Mouse (Mus musculus): ENCODE data around the gene Nup153. TPM values are rescaled to one million over a fixed set of nuclear protein-coding genes. Genes with fewer than 3 reads are reported as not detected.
A peak's percentile ranks its signal among the peaks of the same experiment; 100 is the strongest.

Nup153 gene
- polyA plus RNA-seq, 1 experiment: 63.8 TPM

GRCm38 (mm10) chr13:46682921-46683320 is 44.8 kb downstream of the Nup153 start:
- H3K27me3 ChIP-seq (ENCODE audit: control insufficient read depth, insufficient read depth, low read length): no peaks in the 10 kb centered on the region
- DNase-seq (ENCODE audit: low read depth in 1 of 2, low spot score in 2 of 2): no peak
- H3K4me1 ChIP-seq (ENCODE audit: control insufficient read depth, insufficient read depth, insufficient read length): no peaks in the 10 kb centered on the region
- H3K27ac ChIP-seq (ENCODE audit: insufficient read depth, low read length): no peak overlapping the region
- no peak for TF ChIP-seq CTCF (IDR thresholded peaks at IDR 0.05; ENCODE audit: extremely low read depth, insufficient read depth, insufficient read length, insufficient replicate concordance)
- TF ChIP-seq POLR2A (IDR thresholded peaks at IDR 0.05; ENCODE audit: low read depth, low read length): no peak
- peaks cover 33% of the 10 kb centered on the region for H3K36me3 ChIP-seq (ENCODE audit: control insufficient read depth, insufficient read depth, low read length)
- WGBS: 90% methylated on average over 2 of the region's 2 CpGs
- no peak overlapping the region for H3K4me3 ChIP-seq (ENCODE audit: extremely low read depth, insufficient read depth, insufficient read length)

GRCm38 (mm10) chr13:46677721-46678120 is 50.0 kb downstream of the Nup153 start:
- no peak for DNase-seq (ENCODE audit: low read depth in 1 of 2, low spot score in 2 of 2)
- Histone ChIP-seq H3K36me3 (ENCODE audit: control insufficient read depth, insufficient read depth, low read length) (peaks cover 21% of the 10 kb centered on the region), H3K27ac (ENCODE audit: insufficient read depth, low read length) (no peak overlapping the region), H3K4me1 (ENCODE audit: control insufficient read depth, insufficient read depth, insufficient read length) (peaks cover 4% of the 10 kb centered on the region), H3K4me3 (ENCODE audit: extremely low read depth, insufficient read depth, insufficient read length) (no peak overlapping the region), H3K27me3 (ENCODE audit: control insufficient read depth, insufficient read depth, low read length) (no peaks in the 10 kb centered on the region)
- TF ChIP-seq POLR2A (IDR thresholded peaks at IDR 0.05; ENCODE audit: low read depth, low read length) (no peak), CTCF (IDR thresholded peaks at IDR 0.05; ENCODE audit: extremely low read depth, insufficient read depth, insufficient read length, insufficient replicate concordance) (no peak)
- 80% methylated on average over 4 of the region's 4 CpGs for WGBS

DNA sequence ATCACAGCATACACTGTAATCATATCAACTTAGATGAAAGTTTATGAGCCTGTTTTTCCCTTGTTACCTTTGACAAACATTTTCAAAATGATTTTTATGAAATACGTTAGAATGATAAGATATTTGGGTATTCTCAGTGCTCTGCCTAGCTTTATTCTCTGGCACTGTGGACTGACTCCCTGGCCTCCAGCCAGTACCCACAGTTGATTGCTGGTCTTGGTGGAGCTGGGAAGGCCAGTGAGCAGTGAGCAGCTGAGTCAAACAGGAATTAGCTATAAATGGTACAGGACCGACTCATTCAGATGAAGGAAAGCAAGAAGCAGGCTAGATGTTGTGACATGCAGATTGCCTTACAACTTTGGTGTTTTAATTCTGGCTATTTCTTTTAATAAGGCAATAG is 53.1 kb downstream of the Nup153 start:
- no peak for TF ChIP-seq CTCF (IDR thresholded peaks at IDR 0.05; ENCODE audit: extremely low read depth, insufficient read depth, insufficient read length, insufficient replicate concordance)
- Histone ChIP-seq H3K4me1 (ENCODE audit: control insufficient read depth, insufficient read depth, insufficient read length) (peaks cover 4% of the 10 kb centered on the region), H3K27me3 (ENCODE audit: control insufficient read depth, insufficient read depth, low read length) (no peaks in the 10 kb centered on the region), H3K4me3 (ENCODE audit: extremely low read depth, insufficient read depth, insufficient read length) (no peak overlapping the region), H3K36me3 (ENCODE audit: control insufficient read depth, insufficient read depth, low read length) (peaks cover 8% of the 10 kb centered on the region), H3K27ac (ENCODE audit: insufficient read depth, low read length) (no peak overlapping the region)
- 75% methylated on average over 2 of the region's 2 CpGs for WGBS
- DNase-seq (ENCODE audit: low read depth in 1 of 2, low spot score in 2 of 2): no peak

DNA sequence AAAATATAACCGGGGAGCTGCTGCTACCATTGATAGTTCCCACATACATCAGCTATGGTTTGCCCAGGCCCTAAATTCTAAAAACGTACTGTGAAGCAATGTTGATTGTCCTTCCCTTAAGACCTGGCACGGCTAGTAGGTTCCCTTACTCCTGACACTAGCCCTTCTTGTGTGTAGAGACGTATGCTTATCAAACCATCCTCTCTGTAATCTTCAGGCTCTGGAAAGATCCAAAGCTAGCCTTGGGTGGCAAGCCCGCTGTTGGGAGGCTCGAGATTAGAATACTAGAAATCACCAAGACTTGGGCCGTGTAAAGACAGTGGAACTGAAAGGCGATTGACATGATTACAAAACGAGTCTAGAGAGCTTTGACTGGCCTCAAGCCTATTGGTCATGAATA is 57.2 kb downstream of the Nup153 start:
- Histone ChIP-seq H3K36me3 (ENCODE audit: control insufficient read depth, insufficient read depth, low read length) (peaks cover 8% of the 10 kb centered on the region), H3K27ac (ENCODE audit: insufficient read depth, low read length) (no peak overlapping the region), H3K4me3 (ENCODE audit: extremely low read depth, insufficient read depth, insufficient read length) (no peak overlapping the region), H3K27me3 (ENCODE audit: control insufficient read depth, insufficient read depth, low read length) (no peaks in the 10 kb centered on the region), H3K4me1 (ENCODE audit: control insufficient read depth, insufficient read depth, insufficient read length) (peaks cover 4% of the 10 kb centered on the region)
- 58% methylated on average over 9 of the region's 9 CpGs for WGBS
- TF ChIP-seq CTCF (IDR thresholded peaks at IDR 0.05; ENCODE audit: extremely low read depth, insufficient read depth, insufficient read length, insufficient replicate concordance): no peak
- no peak for TF ChIP-seq POLR2A (IDR thresholded peaks at IDR 0.05; ENCODE audit: low read depth, low read length)
- no peak for DNase-seq (ENCODE audit: low read depth in 1 of 2, low spot score in 2 of 2)

GRCm38 (mm10) chr13:46669620-46670271 is 58.0 kb downstream of the Nup153 start:
- H3K36me3 ChIP-seq (ENCODE audit: control insufficient read depth, insufficient read depth, low read length): peaks cover 4% of the 10 kb centered on the region; the same call in 1 of the 2 replicates
- peak overlapping the region; percentile 64 for H3K4me3 ChIP-seq (ENCODE audit: extremely low read depth, insufficient read depth, insufficient read length)
- peak overlapping the region; percentile 49; the same call in 1 of the 2 replicates for H3K27ac ChIP-seq (ENCODE audit: insufficient read depth, low read length)
- no peak for TF ChIP-seq POLR2A (IDR thresholded peaks at IDR 0.05; ENCODE audit: low read depth, low read length)
- TF ChIP-seq CTCF (IDR thresholded peaks at IDR 0.05; ENCODE audit: extremely low read depth, insufficient read depth, insufficient read length, insufficient replicate concordance): no peak
- under 1% methylated on average over 69 of the region's 96 CpGs for WGBS
- peaks cover 2% of the 10 kb centered on the region for H3K4me1 ChIP-seq (ENCODE audit: control insufficient read depth, insufficient read depth, insufficient read length)
- peak in 1 of 2 experiments; percentile 27 for DNase-seq (ENCODE audit: low read depth in 1 of 2, low spot score in 2 of 2)
- no peaks in the 10 kb centered on the region for H3K27me3 ChIP-seq (ENCODE audit: control insufficient read depth, insufficient read depth, low read length)

DNA sequence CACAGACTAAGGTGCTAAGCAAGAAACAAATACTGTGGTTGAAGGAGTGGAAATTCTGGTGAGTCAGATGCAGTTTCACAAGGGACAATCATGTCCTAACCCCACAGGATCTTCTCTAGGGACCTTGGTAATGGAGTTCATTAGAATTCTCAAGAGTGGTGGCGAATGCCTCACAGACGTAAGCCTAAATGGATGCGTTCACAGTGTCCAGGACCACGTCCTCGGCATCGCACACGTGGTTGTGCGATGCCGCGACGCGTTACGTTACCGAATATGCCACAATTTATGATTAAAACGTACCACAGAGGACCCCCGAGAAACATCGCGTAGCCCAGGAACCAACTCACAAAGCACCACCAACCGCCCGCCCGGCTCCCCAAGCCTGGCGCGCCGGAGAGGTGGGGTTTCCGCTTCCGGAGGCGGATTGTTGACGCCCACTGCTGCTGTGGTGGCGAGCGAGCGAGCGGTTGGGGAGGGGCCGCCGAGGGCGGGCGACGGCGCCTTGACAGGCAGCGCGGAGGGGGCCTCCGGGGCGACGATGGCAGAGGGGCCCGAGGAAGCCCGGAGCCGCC is 58.6 kb downstream of the Nup153 start, which contains the start of gene Fam8a1:
Fam8a1 (plus strand) TSS at position 475 of the 572 bp plus-strand sequence.
- no peaks in the 10 kb centered on the region for H3K4me1 ChIP-seq (ENCODE audit: control insufficient read depth, insufficient read depth, insufficient read length)
- no peaks in the 10 kb centered on the region for H3K27me3 ChIP-seq (ENCODE audit: control insufficient read depth, insufficient read depth, low read length)
- WGBS: 2% methylated on average over 42 of the region's 46 CpGs
- H3K4me3 ChIP-seq (ENCODE audit: extremely low read depth, insufficient read depth, insufficient read length): peak within 1 kb of the TSS; percentile 64
- 0 out of 2 replicates have a peak, but pooled peaks cover 1% of the 10 kb centered on the region for H3K36me3 ChIP-seq (ENCODE audit: control insufficient read depth, insufficient read depth, low read length)
- TF ChIP-seq POLR2A (IDR thresholded peaks at IDR 0.05; ENCODE audit: low read depth, low read length) (peak; percentile 36), CTCF (IDR thresholded peaks at IDR 0.05; ENCODE audit: extremely low read depth, insufficient read depth, insufficient read length, insufficient replicate concordance) (no peak)
- peak; percentile 83 to 85 for DNase-seq (ENCODE audit: low read depth in 1 of 2, low spot score in 2 of 2)
- H3K27ac ChIP-seq (ENCODE audit: insufficient read depth, low read length): peak within 1 kb of the TSS; percentile 73

GRCm38 (mm10) chr13:46663461-46663964 is 64.2 kb downstream of the Nup153 start:
- no peaks in the 10 kb centered on the region for H3K4me1 ChIP-seq (ENCODE audit: control insufficient read depth, insufficient read depth, insufficient read length)
- TF ChIP-seq POLR2A (IDR thresholded peaks at IDR 0.05; ENCODE audit: low read depth, low read length) (no peak), CTCF (IDR thresholded peaks at IDR 0.05; ENCODE audit: extremely low read depth, insufficient read depth, insufficient read length, insufficient replicate concordance) (peak; percentile 35; the same call in 1 of the 2 replicates)
- H3K4me3 ChIP-seq (ENCODE audit: extremely low read depth, insufficient read depth, insufficient read length): no peak overlapping the region
- 50% methylated on average over 4 of the region's 4 CpGs for WGBS
- H3K27ac ChIP-seq (ENCODE audit: insufficient read depth, low read length): no peak overlapping the region
- DNase-seq (ENCODE audit: low read depth in 1 of 2, low spot score in 2 of 2): peak in 1 of 2 experiments; percentile 22
- no peaks in the 10 kb centered on the region for H3K27me3 ChIP-seq (ENCODE audit: control insufficient read depth, insufficient read depth, low read length)
- no peaks in the 10 kb centered on the region for H3K36me3 ChIP-seq (ENCODE audit: control insufficient read depth, insufficient read depth, low read length)

Measured in spleen, adult 2 months (tissue).